In genomic region chr1:85794106-85794771, GRCm38 (mm10) we compare ENCODE assay signal across 8 mouse cellular contexts. TPM values are rescaled to one million over a fixed set of nuclear protein-coding genes. Genes with fewer than 3 reads are reported as not detected.
DNase-seq lines count a peak whose midpoint lies in the region; ATAC-seq and TF ChIP-seq lines count a peak whose summit lies in the region.

No protein-coding gene starts in this region.

- TF ChIP-seq CTCF in bone marrow, adult 2 months (IDR thresholded peaks at IDR 0.05; ENCODE audit: control insufficient read depth, insufficient read depth, low read length): no peak

- no peaks in the 10 kb centered on the region for H3K27me3 ChIP-seq in erythroblast, embryonic 14.5 days (ENCODE audit: control insufficient read depth)
- no peaks in the 10 kb centered on the region for H3K27me3 ChIP-seq in heart, embryonic 16.5 days (ENCODE audit: control insufficient read depth, insufficient read depth, low read length)

- peak; percentile 43 for DNase-seq in MEL-GATA-1-ER (ENCODE audit: extremely low read depth, low read depth)
- peak; percentile 50 for DNase-seq in kidney, postnatal 14 days
- DNase-seq in lung, postnatal 14 days: peak; percentile 43
- DNase-seq in retina, postnatal 7 days (ENCODE audit: low read depth, low spot score): peak; percentile 5
- peak; percentile 59 to 66 for DNase-seq in urinary bladder, postnatal 36 days (ENCODE audit: low spot score in 2 of 2)

- WGBS in bone marrow, adult 2 months: under 1% methylated on average over 38 of the region's 38 CpGs
- WGBS in heart, embryonic 16.5 days: under 1% methylated on average over 38 of the region's 38 CpGs

- peak overlapping the region; percentile 99 for H3K27ac ChIP-seq in bone marrow, adult 2 months (ENCODE audit: control insufficient read depth, insufficient read depth, low read depth, low read length, poor library complexity)
- peak overlapping the region; percentile 96 for H3K27ac ChIP-seq in heart, embryonic 16.5 days (ENCODE audit: low read length)

- H3K4me1 ChIP-seq in bone marrow, adult 2 months (ENCODE audit: control insufficient read depth, insufficient read depth, low read length): peaks cover 1% of the 10 kb centered on the region; the same call in 1 of the 2 replicates
- H3K4me1 ChIP-seq in erythroblast, embryonic 14.5 days (ENCODE audit: control insufficient read depth): peaks cover 30% of the 10 kb centered on the region
- peaks cover 7% of the 10 kb centered on the region for H3K4me1 ChIP-seq in heart, embryonic 16.5 days (ENCODE audit: control insufficient read depth, insufficient read depth, low read length)

- H3K9me3 ChIP-seq in erythroblast, embryonic 14.5 days (ENCODE audit: control insufficient read depth, low read length): no peaks in the 10 kb centered on the region
- H3K9me3 ChIP-seq in heart, embryonic 16.5 days (replicated peaks; ENCODE audit: control insufficient read depth, low read length): no peaks in the 10 kb centered on the region

- H3K4me2 ChIP-seq in heart, embryonic 16.5 days (ENCODE audit: low read depth, low read length): peak overlapping the region; percentile 74

- H3K4me3 ChIP-seq in bone marrow, adult 2 months (replicated peaks; ENCODE audit: control insufficient read depth, low read depth, low read length): peak overlapping the region; percentile 70
- peak overlapping the region; percentile 95 for H3K4me3 ChIP-seq in erythroblast, embryonic 14.5 days (replicated peaks)
- peak overlapping the region; percentile 85 for H3K4me3 ChIP-seq in heart, embryonic 16.5 days (ENCODE audit: low read length)

- H3K9ac ChIP-seq in heart, embryonic 16.5 days (ENCODE audit: low read length): peak overlapping the region; percentile 96

- no peak for TF ChIP-seq POLR2A in bone marrow, adult 2 months (IDR thresholded peaks at IDR 0.05; ENCODE audit: borderline replicate concordance, control insufficient read depth, low read depth, low read length)

- peaks cover 23% of the 10 kb centered on the region for H3K36me3 ChIP-seq in erythroblast, embryonic 14.5 days (ENCODE audit: control insufficient read depth)
- no peaks in the 10 kb centered on the region for H3K36me3 ChIP-seq in heart, embryonic 16.5 days (ENCODE audit: control insufficient read depth, insufficient read depth)

- ATAC-seq in heart, embryonic 16.5 days (replicated peaks; ENCODE audit: extremely low read depth, insufficient read depth, low FRiP score): peak; percentile 29; the same call in 1 of the 2 replicates

RNA-seq across cellular contexts. Expression of gene Cab39, which starts 1.0 kb away (rescaled TPM):
- 22.7 and 25.7 TPM in 2 replicates for polyA plus RNA-seq in bone marrow, adult 2 months (2011; ENCODE audit: insufficient read depth, insufficient read length, low replicate concordance, missing spikeins)
- polyA plus RNA-seq in erythroblast, embryonic 14.5 days (2012): 0.55 and 0.93 TPM in 2 replicates
- polyA plus RNA-seq in heart, embryonic 16.5 days (2015; fragmentation: Nextera tagmentation; extraction: Ambion mirVana): 23.5 and 24.1 TPM in 2 replicates

RNA-seq across cellular contexts. Expression of gene A630001G21Rik, which starts 15.8 kb away (rescaled TPM):
- 28.7 and 60.7 TPM in 2 replicates for polyA plus RNA-seq in bone marrow, adult 2 months (2011; ENCODE audit: insufficient read depth, insufficient read length, low replicate concordance, missing spikeins)
- 0.02 TPM in 1 of 2 replicates, not detected in the other for polyA plus RNA-seq in erythroblast, embryonic 14.5 days (2012)
- polyA plus RNA-seq in heart, embryonic 16.5 days (2015; fragmentation: Nextera tagmentation; extraction: Ambion mirVana): 0.86 and 2.6 TPM in 2 replicates

Comparison
In these comparisons a context has a peak if more than half of its experiments do, and no peak if none do; other contexts are left out.
1. Peak in every context shown above with its lines: DNase-seq, ATAC-seq, H3K4me3 ChIP-seq and H3K27ac ChIP-seq.
2. DNase-seq: peak in every context shown above with its lines; median percentile 62 in urinary bladder, postnatal 36 days; 50 in kidney, postnatal 14 days; 43 in MEL-GATA-1-ER; 43 in lung, postnatal 14 days; 5 in retina, postnatal 7 days.
3. RNA of gene Cab39, which starts 1.0 kb away (polyA plus RNA-seq): 22.7 to 25.7 TPM in bone marrow, adult 2 months and 23.5 to 24.1 TPM in heart, embryonic 16.5 days; 0.55 to 0.93 TPM in erythroblast, embryonic 14.5 days; every median in the first group is over 10 times any median in the second.